Mouse (Mus musculus) yolk sac, embryonic 10.5 days (tissue): Measurements from ENCODE around the gene Krt80.

ENCODE experiments used
- DNase-seq: peaks from one replicate; pipeline ENCODE4 v3.0.0-alpha.2; 2017; ENCODE audit warnings: low spot score

Gene Krt80

GRCm38 (mm10) chr15:101317814-101318500 is 52.0 kb downstream of the Krt80 start:
- no peak for DNase-seq

GRCm38 (mm10) chr15:101316913-101317813 is 52.8 kb downstream of the Krt80 start:
- no peak for DNase-seq

DNA sequence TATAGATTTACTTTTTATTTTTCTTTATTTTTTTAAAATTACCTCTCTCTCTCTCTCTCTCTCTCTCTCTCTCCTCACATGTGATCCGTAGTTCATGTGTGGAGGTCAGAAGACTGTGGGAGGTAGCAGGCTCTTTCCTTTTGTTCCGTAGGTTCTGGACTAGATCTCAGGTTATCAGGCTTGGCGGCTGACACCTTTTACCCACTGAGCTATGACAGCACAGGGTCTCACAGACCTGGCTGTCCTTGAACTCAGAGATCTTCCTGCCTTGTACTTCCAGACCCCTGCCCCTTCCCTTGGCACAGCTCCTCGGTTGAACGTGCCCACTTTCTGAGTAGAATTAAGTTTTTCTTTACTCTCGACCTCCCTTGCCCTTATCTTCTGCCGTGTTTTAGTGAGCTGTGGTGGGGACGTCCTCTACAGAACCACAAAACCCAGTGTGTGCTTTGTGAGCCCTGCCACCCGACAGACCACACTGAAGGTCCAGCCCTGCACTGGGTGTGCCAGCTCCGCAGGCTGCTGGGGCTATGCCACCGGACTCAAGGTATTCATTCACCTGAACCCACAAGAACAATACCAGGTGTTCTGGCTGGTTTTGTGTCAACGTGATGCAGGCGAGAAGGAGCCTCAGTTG is 53.6 kb downstream of the Krt80 start:
- DNase-seq, result no peak

- peak; percentile 75 for DNase-seq
Observed at GRCm38 (mm10) chr15:101315832-101316231, 54.1 kb downstream of the Krt80 start.

GRCm38 (mm10) chr15:101315378-101315777 is 54.6 kb downstream of the Krt80 start:
- no peak for DNase-seq

DNA sequence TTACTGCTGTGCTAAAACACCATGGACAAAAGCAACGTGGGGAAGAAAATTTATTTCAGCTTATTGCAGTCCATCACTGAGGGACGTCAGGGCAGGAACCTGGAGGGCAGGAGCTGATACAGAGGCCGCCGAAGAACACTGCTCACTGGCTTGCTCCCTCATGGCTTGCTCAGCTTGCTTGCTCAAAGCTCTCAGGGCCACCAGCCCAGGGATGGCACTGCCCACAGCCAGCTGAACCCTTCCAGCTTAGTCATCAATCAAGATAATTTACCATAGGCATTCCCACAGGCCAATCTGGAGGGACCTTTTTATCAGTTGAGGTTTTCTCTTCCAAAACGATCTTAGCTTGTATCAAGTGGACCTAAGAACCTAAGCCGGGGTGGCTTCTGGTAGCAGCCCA is 58.0 kb downstream of the Krt80 start:
- no peak for DNase-seq

GRCm38 (mm10) chr15:101311087-101311770 is 58.7 kb downstream of the Krt80 start:
- no peak for DNase-seq

GRCm38 (mm10) chr15:101309493-101309892 is 60.5 kb downstream of the Krt80 start:
- no peak for DNase-seq

- DNase-seq, result no peak
Observed at GRCm38 (mm10) chr15:101308440-101309348, 61.3 kb downstream of the Krt80 start.

GRCm38 (mm10) chr15:101306459-101306858 is 63.5 kb downstream of the Krt80 start:
- no peak for DNase-seq

GRCm38 (mm10) chr15:101303830-101304229 is 66.1 kb downstream of the Krt80 start:
- DNase-seq, result no peak

GRCm38 (mm10) chr15:101302201-101302600 is 67.8 kb downstream of the Krt80 start:
- DNase-seq, result no peak

DNA sequence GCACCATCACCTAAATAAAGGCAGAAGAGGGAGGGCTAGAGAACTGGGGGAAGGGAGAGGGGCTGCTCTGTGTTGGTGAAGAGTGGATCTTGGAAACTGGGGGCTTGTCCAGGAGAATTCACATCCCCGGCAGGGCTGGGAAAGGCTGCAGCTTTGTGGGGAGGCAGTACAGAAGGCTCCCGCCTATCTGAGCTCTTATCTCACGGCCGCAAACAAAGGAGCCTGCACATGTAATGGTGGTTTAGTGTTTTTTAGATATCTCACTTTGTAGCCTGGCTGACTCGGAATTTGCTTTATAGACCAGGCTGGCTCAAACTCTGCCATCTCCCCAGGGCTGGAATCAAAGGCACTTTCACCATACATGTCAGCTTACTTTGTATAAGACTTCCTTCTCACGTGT is 69.8 kb downstream of the Krt80 start:
- DNase-seq, result no peak

DNA sequence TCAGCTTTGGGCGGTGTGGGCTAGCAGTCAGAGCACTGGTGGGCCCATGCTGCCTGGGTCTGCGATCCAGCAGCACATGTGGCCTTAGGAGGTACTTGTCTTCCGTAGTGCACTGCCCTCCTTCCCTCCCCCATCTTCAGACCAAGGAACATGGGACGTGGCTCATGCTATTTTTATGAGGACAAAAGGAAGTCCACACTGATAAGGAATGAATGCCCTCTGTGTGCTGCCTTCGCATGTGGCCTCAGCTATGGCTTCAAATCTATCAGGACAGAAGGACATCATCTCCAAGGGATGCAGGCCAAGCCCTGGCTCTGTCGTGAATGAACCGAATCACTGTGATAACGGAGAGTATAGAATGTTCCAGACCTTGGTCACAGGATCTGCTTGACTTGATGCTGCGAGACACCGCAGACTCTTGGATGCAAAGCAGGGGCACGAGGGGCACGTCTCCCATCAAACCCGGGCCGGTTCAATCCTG is 70.4 kb downstream of the Krt80 start:
- no peak for DNase-seq

DNA sequence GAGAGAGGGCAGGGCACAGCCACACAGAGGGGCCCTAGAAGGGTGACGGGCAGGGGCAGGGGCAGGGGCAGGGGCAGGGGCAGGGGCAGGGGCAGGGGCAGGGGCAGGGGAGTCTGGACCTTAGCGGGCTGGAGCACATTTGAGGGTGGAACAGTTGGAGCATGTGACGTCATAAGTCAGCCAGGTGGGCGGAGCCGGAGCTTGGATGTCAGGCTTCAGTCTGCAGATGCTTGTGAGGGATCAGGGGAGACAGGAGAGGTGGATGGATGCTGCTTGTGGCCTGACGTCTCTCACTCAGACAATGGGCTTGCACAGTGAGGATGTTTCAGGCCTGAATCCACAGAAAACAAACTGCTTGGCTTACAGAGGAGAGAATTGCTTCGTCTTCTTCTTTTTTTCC is 71.4 kb downstream of the Krt80 start:
- DNase-seq, result no peak

GRCm38 (mm10) chr15:101297988-101298387 is 72.0 kb downstream of the Krt80 start:
- DNase-seq, result no peak
